Mouse (Mus musculus) lung, postnatal 0 days (tissue): Measurements from ENCODE around the gene Opcml. TPM values are rescaled to one million over a fixed set of nuclear protein-coding genes. Genes with fewer than 3 reads are reported as not detected.

Experiments
- ATAC-seq: fragments of 200-750 bp; cut with Nextera tagmentation; 2 replicates; pipeline ENCODE4 v1.8.0; 2017; ENCODE audit warnings: moderate library complexity
- DNase-seq: peaks from one replicate; pipeline ENCODE4 v3.0.0-alpha.2; 2016; ENCODE audit warnings: low spot score
- H3K27ac ChIP-seq: fragments of 300-500 bp; sonication (generic); 2 replicates; pipeline ENCODE4 v1.5.1; 2014; ENCODE audit warnings: antibody characterized with exemption, mild to moderate bottlenecking, low read length, mixed read lengths
- H3K27me3 ChIP-seq: fragments of 300-500 bp; sonication (generic); replicated peaks from 2 replicates; pipeline ENCODE4 v1.6.1; 2014; ENCODE audit warnings: low read length, mixed read lengths; ENCODE audit not compliant: insufficient read depth
- H3K36me3 ChIP-seq: fragments of 300-500 bp; sonication (generic); 2 replicates; pipeline ENCODE4 v1.6.1; 2014; ENCODE audit warnings: low read length, mixed read lengths; ENCODE audit not compliant: insufficient read depth
- H3K4me1 ChIP-seq: fragments of 300-500 bp; sonication (generic); 2 replicates; pipeline ENCODE4 v1.6.1; 2014; ENCODE audit warnings: antibody characterized with exemption, low read depth, low read length, mixed read lengths; ENCODE audit not compliant: insufficient read depth
- H3K4me2 ChIP-seq: fragments of 300-500 bp; sonication (generic); replicated peaks from 2 replicates; pipeline ENCODE4 v1.6.1; 2014; ENCODE audit warnings: low read depth, mild to moderate bottlenecking, low read length, moderate library complexity, mixed read lengths
- H3K4me3 ChIP-seq: fragments of 300-500 bp; sonication (generic); 2 replicates; pipeline ENCODE4 v1.5.1; 2014; ENCODE audit warnings: low read depth, low read length
- H3K9ac ChIP-seq: fragments of 300-500 bp; sonication (generic); replicated peaks from 2 replicates; pipeline ENCODE4 v1.6.1; 2014; ENCODE audit warnings: low read depth, mild to moderate bottlenecking
- H3K9me3 ChIP-seq: fragments of 300-500 bp; sonication (generic); 2 replicates; pipeline ENCODE4 v1.6.1; 2016; ENCODE audit warnings: low read length, mixed read lengths
- CTCF ChIP-seq: IDR thresholded peaks from 2 replicates; pipeline ENCODE4 v1.5.1; 2016; ENCODE audit warnings: antibody characterized with exemption, mild to moderate bottlenecking
- EP300 ChIP-seq: IDR thresholded peaks from 2 replicates; pipeline ENCODE4 v1.6.1; 2016; ENCODE audit warnings: antibody characterized with exemption, mild to moderate bottlenecking, control low read depth
- WGBS: fragments of 180-500 bp; shearing (Covaris S2); extraction: QIAGEN DNeasy Blood & Tissue Kit; methylation state at CpG from one replicate; pipeline ENCODE4 v1.1.7; 2014; 5-methylcytosine and 5-hydroxymethylcytosine counted together
- polyA plus RNA-seq: library from polyadenylated mRNA; unstranded; fragments of >200 nt; fragmentation: Nextera tagmentation; extraction: Ambion mirVana; gene quantifications from 2 replicates; pipeline ENCODE4 v1.2.1, GENCODE M21; 2015

Gene Opcml
- 2.5 and 3.7 TPM in 2 replicates for polyA plus RNA-seq

GRCm38 (mm10) chr9:27790725-27791638 is at the start of gene Opcml:
TSS of gene Opcml (plus strand) at chr9:27790775.
- Histone ChIP-seq H3K9ac (no peak within 1 kb of the TSS), H3K9me3 (no peaks in the 10 kb centered on the region), H3K27me3 (peaks cover 17% of the 10 kb centered on the region; the same call in 1 of the 2 replicates), H3K36me3 (no peaks in the 10 kb centered on the region), H3K4me3 (peak within 1 kb of the TSS; percentile 10; the same call in 1 of the 2 replicates), H3K4me1 (no peaks in the 10 kb centered on the region; the same call in 1 of the 2 replicates), H3K27ac (no peak within 1 kb of the TSS), H3K4me2 (peak within 1 kb of the TSS; percentile 30)
- ATAC-seq (no peak), DNase-seq (no peak)
- TF ChIP-seq CTCF (no peak), EP300 (no peak)
- WGBS = 3% methylated on average over 28 of the region's 28 CpGs

- no peak for TF ChIP-seq CTCF
- no peak for TF ChIP-seq EP300
- 35% methylated on average over 1 of the region's 1 CpGs for WGBS
- H3K9me3 ChIP-seq = no peaks in the 10 kb centered on the region
Measured at GRCm38 (mm10) chr9:27758709-27759108, 31.9 kb upstream of the Opcml start.

GRCm38 (mm10) chr9:27761196-27761595 is 29.4 kb upstream of the Opcml start:
- 70% methylated on average over 2 of the region's 2 CpGs for WGBS
- TF ChIP-seq EP300 (no peak), CTCF (no peak)
- no peak overlapping the region for H3K4me3 ChIP-seq
- H3K4me2 ChIP-seq = no peak overlapping the region
- no peaks in the 10 kb centered on the region for H3K4me1 ChIP-seq
- H3K36me3 ChIP-seq = no peaks in the 10 kb centered on the region
- H3K9ac ChIP-seq = no peak overlapping the region
- H3K9me3 ChIP-seq = no peaks in the 10 kb centered on the region
- DNase-seq = no peak
- no peak overlapping the region for H3K27ac ChIP-seq
- H3K27me3 ChIP-seq = no peaks in the 10 kb centered on the region
- ATAC-seq = no peak

More at GRCm38 (mm10) chr9:27758709-27759108, 31.9 kb upstream of the Opcml start:
- DNase-seq (no peak), ATAC-seq (no peak)
- no peaks in the 10 kb centered on the region for H3K36me3 ChIP-seq
- H3K4me3 ChIP-seq = no peak overlapping the region
- no peak overlapping the region for H3K9ac ChIP-seq
- no peaks in the 10 kb centered on the region for H3K4me1 ChIP-seq
- no peak overlapping the region for H3K27ac ChIP-seq
- H3K4me2 ChIP-seq = no peak overlapping the region
- H3K27me3 ChIP-seq = no peaks in the 10 kb centered on the region

- no peaks in the 10 kb centered on the region for H3K4me1 ChIP-seq
- H3K9me3 ChIP-seq = no peaks in the 10 kb centered on the region
- DNase-seq (no peak), ATAC-seq (no peak)
- no peak overlapping the region for H3K9ac ChIP-seq
- no peak overlapping the region for H3K4me3 ChIP-seq
- H3K36me3 ChIP-seq = no peaks in the 10 kb centered on the region
- no peak overlapping the region for H3K4me2 ChIP-seq
- no peaks in the 10 kb centered on the region for H3K27me3 ChIP-seq
- no peak overlapping the region for H3K27ac ChIP-seq
- WGBS = 81% methylated on average over 3 of the region's 3 CpGs
- TF ChIP-seq CTCF = no peak
- no peak for TF ChIP-seq EP300
Measured at GRCm38 (mm10) chr9:27766446-27766845, 24.1 kb upstream of the Opcml start.

GRCm38 (mm10) chr9:27767196-27767900 is 23.2 kb upstream of the Opcml start:
- H3K9ac ChIP-seq = no peak overlapping the region
- no peak for ATAC-seq
- H3K27ac ChIP-seq = no peak overlapping the region

GRCm38 (mm10) chr9:27768788-27769187 is 21.8 kb upstream of the Opcml start:
- TF ChIP-seq CTCF (no peak), EP300 (no peak)
- Histone ChIP-seq H3K9me3 (no peaks in the 10 kb centered on the region), H3K4me3 (no peak overlapping the region), H3K4me2 (no peak overlapping the region), H3K9ac (no peak overlapping the region), H3K27me3 (no peaks in the 10 kb centered on the region), H3K4me1 (no peaks in the 10 kb centered on the region), H3K36me3 (no peaks in the 10 kb centered on the region), H3K27ac (no peak overlapping the region)
- no peak for DNase-seq
- no peak for ATAC-seq

More at GRCm38 (mm10) chr9:27767196-27767900, 23.2 kb upstream of the Opcml start:
- H3K4me3 ChIP-seq = no peak overlapping the region
- no peaks in the 10 kb centered on the region for H3K9me3 ChIP-seq
- H3K36me3 ChIP-seq = no peaks in the 10 kb centered on the region
- WGBS = 83% methylated on average over 8 of the region's 8 CpGs
- TF ChIP-seq EP300 (no peak), CTCF (no peak)
- no peaks in the 10 kb centered on the region for H3K4me1 ChIP-seq
- no peak overlapping the region for H3K4me2 ChIP-seq
- no peaks in the 10 kb centered on the region for H3K27me3 ChIP-seq
- no peak for DNase-seq
